Mouse (Mus musculus) small intestine, adult 2 months (tissue): ENCODE measurements around the gene Mrtfa.

ENCODE experiments used
- CTCF ChIP-seq: fragments of 200-500 bp; IDR thresholded peaks from 2 replicates; pipeline ENCODE4 v1.5.1; 2012; ENCODE audit warnings: low read depth, mild to moderate bottlenecking, control low read depth, inconsistent platforms, low read length, moderate library complexity, mixed read lengths; ENCODE audit not compliant: insufficient replicate concordance, insufficient read length; ENCODE audit errors: extremely low read depth
- POLR2A ChIP-seq: fragments of 200-500 bp; IDR thresholded peaks from 2 replicates; pipeline ENCODE4 v1.6.1; 2012; ENCODE audit warnings: low read depth, mild to moderate bottlenecking, control low read depth, inconsistent platforms, low read length, moderate library complexity

- no peak for TF ChIP-seq POLR2A
- TF ChIP-seq CTCF, result no peak
Observed at GRCm38 (mm10) chr15:81137298-81137697, 53.3 kb downstream of the Mrtfa start.
